Mouse (Mus musculus): ENCODE measurements around the gene Ltbp3.

DNA sequence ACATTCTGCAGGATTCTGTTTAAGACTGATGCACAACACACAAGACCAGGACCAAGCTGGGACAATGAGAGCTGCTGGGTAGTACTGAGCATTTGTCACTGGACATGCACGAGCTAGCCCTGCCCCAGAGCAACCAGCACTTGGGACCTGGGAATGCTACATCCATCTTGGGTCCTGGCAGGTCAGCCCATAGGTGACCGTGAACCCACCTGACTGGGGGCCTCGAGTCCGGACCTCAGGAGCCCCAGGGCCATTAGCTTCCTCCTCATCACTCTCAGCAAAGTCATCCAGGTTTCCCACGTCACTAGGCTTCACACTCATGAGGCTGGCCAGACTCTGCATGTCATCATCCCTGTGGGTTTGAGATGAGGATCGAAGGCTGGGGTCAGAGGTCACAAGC, 19.5 kb upstream of the Ltbp3 start:
- TF ChIP-seq CTCF (IDR thresholded peaks at IDR 0.05; ENCODE audit: low read depth) (no peak), EP300 (IDR thresholded peaks at IDR 0.05; ENCODE audit: low read depth) (no peak)

Measured in heart, postnatal 0 days (tissue).